Mouse (Mus musculus) erythroblast, embryonic 14.5 days (primary cell): ENCODE data around the gene Phkb.

Experiments used
- GATA1 ChIP-seq: IDR thresholded peaks from 2 replicates; pipeline ENCODE4 v1.6.1; 2012; ENCODE audit warnings: low read length, inconsistent platforms, mixed read lengths
- TAL1 ChIP-seq: IDR thresholded peaks from 3 replicates; pipeline ENCODE4 v1.6.1; 2012; ENCODE audit warnings: low read length, inconsistent platforms, mixed read lengths

DNA sequence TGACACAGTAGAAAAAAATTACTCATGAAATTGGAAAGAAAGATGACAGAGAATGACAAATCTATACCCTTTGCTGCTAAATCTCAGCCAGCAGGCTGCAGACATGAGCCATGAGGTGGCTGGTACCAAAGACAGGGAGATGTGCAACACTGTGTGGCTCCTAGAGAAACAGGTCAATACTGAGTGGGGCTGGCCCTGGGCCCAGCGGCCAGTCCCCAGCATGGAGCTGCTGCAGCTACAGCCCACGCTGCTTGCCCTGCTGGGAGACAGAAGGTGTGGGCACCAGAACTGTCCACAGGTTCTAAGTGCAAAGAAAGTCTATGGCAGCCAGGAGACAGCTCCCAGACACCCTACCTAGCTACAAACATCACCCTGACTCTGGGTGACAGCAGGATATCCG lies 197.7 kb downstream of the Phkb start:
- TF ChIP-seq GATA1 (no peak), TAL1 (no peak)
